Mouse (Mus musculus): ENCODE measurements around the gene Sox12. TPM values are rescaled to one million over a fixed set of nuclear protein-coding genes. Genes with fewer than 3 reads are reported as not detected.

Gene Sox12
- polyA plus RNA-seq, 1 experiment from 2014 or later: 17.8 TPM

DNA sequence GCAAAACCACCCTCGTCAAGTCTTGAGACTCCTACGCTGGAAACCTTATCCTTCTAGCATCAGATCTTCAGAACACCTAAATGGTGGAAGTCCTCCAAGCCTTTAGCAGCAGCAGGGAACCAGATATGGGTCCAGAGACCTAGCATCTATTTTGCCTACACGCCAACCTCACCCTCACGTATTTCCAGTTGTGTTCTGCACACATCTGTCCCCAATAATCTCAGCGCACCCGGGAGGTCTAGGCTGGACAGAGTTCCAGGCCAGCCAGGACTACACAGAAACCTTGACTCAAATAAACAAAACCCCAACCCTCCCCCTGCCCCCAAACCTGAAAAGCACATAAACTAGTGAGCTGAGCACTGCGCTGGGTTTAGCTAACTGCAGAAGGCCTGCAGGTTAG lies 13.6 kb upstream of the Sox12 start:
- WGBS: 1% methylated on average over 7 of the region's 7 CpGs
- Histone ChIP-seq H3K9ac (ENCODE audit: low read length) (peak overlapping the region; percentile 98), H3K4me3 (ENCODE audit: low read depth, low read length) (peak overlapping the region; percentile 96), H3K36me3 (ENCODE audit: control insufficient read depth, insufficient read depth, low read length) (no peaks in the 10 kb centered on the region), H3K27me3 (ENCODE audit: control insufficient read depth, insufficient read depth, low read length) (no peaks in the 10 kb centered on the region), H3K4me1 (ENCODE audit: control insufficient read depth, insufficient read depth, low read length) (peaks cover 33% of the 10 kb centered on the region), H3K4me2 (peak overlapping the region; percentile 83), H3K27ac (ENCODE audit: low read depth, low read length) (peak overlapping the region; percentile 94), H3K9me3 (ENCODE audit: control insufficient read depth, low read length) (peaks cover 7% of the 10 kb centered on the region; the same call in 1 of the 2 replicates)
- ATAC-seq (ENCODE audit: low FRiP score) (peak; percentile 6; the same call in 1 of the 2 replicates), DNase-seq (ENCODE audit: low spot score, missing footprints) (peak; percentile 97)

GRCm38 (mm10) chr2:152410971-152411371 lies 13.1 kb upstream of the Sox12 start:
- Histone ChIP-seq H3K9ac (ENCODE audit: low read length) (peak overlapping the region; percentile 98), H3K4me1 (ENCODE audit: control insufficient read depth, insufficient read depth, low read length) (peaks cover 36% of the 10 kb centered on the region), H3K4me3 (ENCODE audit: low read depth, low read length) (peak overlapping the region; percentile 96; the same call in 1 of the 2 replicates), H3K4me2 (peak overlapping the region; percentile 83), H3K36me3 (ENCODE audit: control insufficient read depth, insufficient read depth, low read length) (no peaks in the 10 kb centered on the region), H3K27me3 (ENCODE audit: control insufficient read depth, insufficient read depth, low read length) (no peaks in the 10 kb centered on the region), H3K27ac (ENCODE audit: low read depth, low read length) (peak overlapping the region; percentile 94), H3K9me3 (ENCODE audit: control insufficient read depth, low read length) (peaks cover 2% of the 10 kb centered on the region; the same call in 1 of the 2 replicates)
- peak; percentile 75 for ATAC-seq (ENCODE audit: low FRiP score)
- 0% methylated on average over 15 of the region's 15 CpGs for WGBS
- DNase-seq (ENCODE audit: low spot score, missing footprints): peak; percentile 98

DNA sequence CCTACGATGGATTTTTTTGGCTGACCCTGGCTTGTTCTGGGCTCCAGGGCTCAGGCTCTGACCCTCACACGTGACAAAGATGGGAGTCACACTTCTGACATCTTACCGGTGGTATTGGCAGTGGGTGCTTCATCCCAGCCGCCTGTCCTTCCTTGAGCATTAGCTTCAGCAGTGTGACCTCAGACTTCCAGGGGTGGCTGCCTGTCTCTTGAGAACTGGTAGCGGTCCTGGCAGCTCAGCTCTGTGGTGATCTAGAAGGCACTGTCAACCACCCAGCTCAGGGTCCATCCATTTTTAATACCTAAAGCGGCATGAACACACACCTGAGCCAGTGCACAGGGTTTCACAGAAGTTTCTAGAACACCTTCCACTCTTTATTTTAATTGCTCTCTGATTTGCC lies 11.9 kb upstream of the Sox12 start:
- H3K9me3 ChIP-seq (ENCODE audit: control insufficient read depth, low read length): no peaks in the 10 kb centered on the region
- 76% methylated on average over 6 of the region's 6 CpGs for WGBS
- H3K4me3 ChIP-seq (ENCODE audit: low read depth, low read length): no peak overlapping the region
- no peak overlapping the region for H3K9ac ChIP-seq (ENCODE audit: low read length)
- DNase-seq (ENCODE audit: low spot score, missing footprints): no peak
- no peaks in the 10 kb centered on the region for H3K36me3 ChIP-seq (ENCODE audit: control insufficient read depth, insufficient read depth, low read length)
- H3K4me1 ChIP-seq (ENCODE audit: control insufficient read depth, insufficient read depth, low read length): peaks cover 33% of the 10 kb centered on the region
- H3K27ac ChIP-seq (ENCODE audit: low read depth, low read length): no peak overlapping the region; the same call in 1 of the 2 replicates
- ATAC-seq (ENCODE audit: low FRiP score): no peak
- no peak overlapping the region for H3K4me2 ChIP-seq
- H3K27me3 ChIP-seq (ENCODE audit: control insufficient read depth, insufficient read depth, low read length): no peaks in the 10 kb centered on the region

DNA sequence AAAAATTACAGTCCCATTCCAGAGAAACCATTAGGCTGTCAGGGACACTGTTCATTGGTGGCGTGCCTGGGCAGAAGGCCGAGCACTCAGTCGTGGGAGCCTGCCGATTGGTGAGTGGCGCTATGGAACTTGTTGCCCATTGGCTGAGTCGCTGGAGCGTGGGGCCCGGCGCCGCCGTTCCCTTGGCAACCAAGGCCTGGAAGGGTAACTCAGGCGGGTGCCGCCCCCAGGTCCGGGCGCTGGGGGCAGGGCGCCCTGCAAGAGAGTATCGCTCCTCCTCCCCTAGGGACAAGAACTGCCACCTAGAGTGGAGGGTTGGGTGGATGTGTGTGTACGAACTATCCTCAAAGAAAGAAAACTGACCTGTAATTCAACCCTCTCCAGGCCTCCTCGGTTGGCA lies 8.3 kb upstream of the Sox12 start:
- peak; percentile 98 for DNase-seq (ENCODE audit: low spot score, missing footprints)
- H3K27me3 ChIP-seq (ENCODE audit: control insufficient read depth, insufficient read depth, low read length): no peaks in the 10 kb centered on the region
- peak; percentile 95 for ATAC-seq (ENCODE audit: low FRiP score)
- peak overlapping the region; percentile 56 for H3K4me2 ChIP-seq
- H3K27ac ChIP-seq (ENCODE audit: low read depth, low read length): peak overlapping the region; percentile 41
- H3K4me1 ChIP-seq (ENCODE audit: control insufficient read depth, insufficient read depth, low read length): peaks cover 19% of the 10 kb centered on the region
- under 1% methylated on average over 19 of the region's 19 CpGs for WGBS
- H3K9me3 ChIP-seq (ENCODE audit: control insufficient read depth, low read length): no peaks in the 10 kb centered on the region
- no peaks in the 10 kb centered on the region for H3K36me3 ChIP-seq (ENCODE audit: control insufficient read depth, insufficient read depth, low read length)
- peak overlapping the region; percentile 23 for H3K4me3 ChIP-seq (ENCODE audit: low read depth, low read length)
- H3K9ac ChIP-seq (ENCODE audit: low read length): peak overlapping the region; percentile 34

DNA sequence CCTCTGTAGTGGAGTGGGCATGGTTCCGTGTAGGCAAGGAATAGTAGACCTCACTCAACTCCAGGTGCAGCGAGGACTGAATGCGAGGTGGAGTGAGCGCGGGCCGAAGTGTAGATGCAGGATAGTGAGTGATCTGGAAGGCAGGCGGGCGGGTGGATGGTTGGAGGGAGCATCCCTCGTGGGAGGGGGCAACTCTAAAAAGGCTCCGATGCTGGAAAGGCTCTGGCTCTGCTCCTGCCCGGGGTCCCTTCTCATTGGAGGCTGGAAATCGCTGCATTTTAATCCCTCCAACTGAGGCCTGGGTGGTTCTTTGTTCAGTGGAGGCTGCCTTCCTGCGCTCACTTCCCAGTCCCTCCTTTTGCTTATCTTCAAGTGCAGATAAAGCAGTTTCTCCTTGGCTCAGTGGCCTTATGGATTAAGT lies 1.3 kb upstream of the Sox12 start:
- ATAC-seq (ENCODE audit: low FRiP score): peak; percentile 15
- under 1% methylated on average over 13 of the region's 13 CpGs for WGBS
- DNase-seq (ENCODE audit: low spot score, missing footprints): no peak

GRCm38 (mm10) chr2:152398691-152399090 lies 828 bp upstream of the Sox12 start:
- no peaks in the 10 kb centered on the region for H3K27me3 ChIP-seq (ENCODE audit: control insufficient read depth, insufficient read depth, low read length)
- peaks cover 34% of the 10 kb centered on the region for H3K4me1 ChIP-seq (ENCODE audit: control insufficient read depth, insufficient read depth, low read length)
- no peaks in the 10 kb centered on the region for H3K9me3 ChIP-seq (ENCODE audit: control insufficient read depth, low read length)
- DNase-seq (ENCODE audit: low spot score, missing footprints) (peak; percentile 99), ATAC-seq (ENCODE audit: low FRiP score) (peak; percentile 75)
- no peaks in the 10 kb centered on the region for H3K36me3 ChIP-seq (ENCODE audit: control insufficient read depth, insufficient read depth, low read length)
- peak overlapping the region; percentile 99 for H3K27ac ChIP-seq (ENCODE audit: low read depth, low read length)
- under 1% methylated on average over 38 of the region's 38 CpGs for WGBS
- peak overlapping the region; percentile 98 for H3K9ac ChIP-seq (ENCODE audit: low read length)
- H3K4me3 ChIP-seq (ENCODE audit: low read depth, low read length): peak overlapping the region; percentile 90
- peak overlapping the region; percentile 92 for H3K4me2 ChIP-seq

More for the DNA sequence above, 1.3 kb upstream of the Sox12 start:
- Histone ChIP-seq H3K27me3 (ENCODE audit: control insufficient read depth, insufficient read depth, low read length) (no peaks in the 10 kb centered on the region), H3K4me2 (peak overlapping the region; percentile 92), H3K36me3 (ENCODE audit: control insufficient read depth, insufficient read depth, low read length) (no peaks in the 10 kb centered on the region), H3K4me3 (ENCODE audit: low read depth, low read length) (peak overlapping the region; percentile 90), H3K27ac (ENCODE audit: low read depth, low read length) (peak overlapping the region; percentile 99), H3K4me1 (ENCODE audit: control insufficient read depth, insufficient read depth, low read length) (peaks cover 30% of the 10 kb centered on the region), H3K9ac (ENCODE audit: low read length) (peak overlapping the region; percentile 98), H3K9me3 (ENCODE audit: control insufficient read depth, low read length) (no peaks in the 10 kb centered on the region)

DNA sequence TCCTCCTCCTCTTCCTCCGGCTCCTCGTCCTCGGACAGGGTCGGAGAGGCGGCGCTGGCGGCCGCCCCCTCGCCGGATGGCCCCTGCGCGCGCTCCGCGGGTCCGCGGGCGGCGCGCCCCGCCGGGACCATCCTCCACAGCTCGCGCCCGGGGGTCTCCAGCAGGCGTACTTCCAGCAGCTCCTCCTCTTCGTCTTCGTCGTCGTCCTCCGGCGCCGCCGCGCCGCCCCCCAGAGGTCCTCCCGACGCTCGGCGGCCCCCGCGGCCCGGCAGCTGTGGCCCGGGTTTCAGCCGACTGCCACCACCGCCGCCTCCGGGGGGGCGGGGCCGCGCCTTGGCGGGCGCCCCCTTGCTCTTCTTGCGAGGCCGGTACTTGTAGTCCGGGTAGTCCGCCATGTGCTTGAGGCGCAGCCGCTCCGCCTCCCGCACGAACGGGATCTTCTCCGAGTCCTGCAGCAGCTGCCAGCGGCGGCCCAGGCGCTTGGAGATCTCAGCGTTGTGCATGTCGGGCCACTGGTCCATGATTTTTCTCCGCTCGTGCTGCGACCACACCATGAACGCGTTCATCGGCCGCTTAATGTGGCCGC lies 766 bp downstream of the Sox12 start:
- Histone ChIP-seq H3K4me3 (ENCODE audit: low read depth, low read length) (peak overlapping the region; percentile 90), H3K4me2 (peak overlapping the region; percentile 92), H3K27me3 (ENCODE audit: control insufficient read depth, insufficient read depth, low read length) (no peaks in the 10 kb centered on the region), H3K9me3 (ENCODE audit: control insufficient read depth, low read length) (no peaks in the 10 kb centered on the region), H3K9ac (ENCODE audit: low read length) (peak overlapping the region; percentile 98), H3K36me3 (ENCODE audit: control insufficient read depth, insufficient read depth, low read length) (no peaks in the 10 kb centered on the region), H3K4me1 (ENCODE audit: control insufficient read depth, insufficient read depth, low read length) (peaks cover 34% of the 10 kb centered on the region), H3K27ac (ENCODE audit: low read depth, low read length) (peak overlapping the region; percentile 99)
- under 1% methylated on average over 68 of the region's 77 CpGs for WGBS
- peak; percentile 13 for ATAC-seq (ENCODE audit: low FRiP score)
- DNase-seq (ENCODE audit: low spot score, missing footprints): peak; percentile 97

DNA sequence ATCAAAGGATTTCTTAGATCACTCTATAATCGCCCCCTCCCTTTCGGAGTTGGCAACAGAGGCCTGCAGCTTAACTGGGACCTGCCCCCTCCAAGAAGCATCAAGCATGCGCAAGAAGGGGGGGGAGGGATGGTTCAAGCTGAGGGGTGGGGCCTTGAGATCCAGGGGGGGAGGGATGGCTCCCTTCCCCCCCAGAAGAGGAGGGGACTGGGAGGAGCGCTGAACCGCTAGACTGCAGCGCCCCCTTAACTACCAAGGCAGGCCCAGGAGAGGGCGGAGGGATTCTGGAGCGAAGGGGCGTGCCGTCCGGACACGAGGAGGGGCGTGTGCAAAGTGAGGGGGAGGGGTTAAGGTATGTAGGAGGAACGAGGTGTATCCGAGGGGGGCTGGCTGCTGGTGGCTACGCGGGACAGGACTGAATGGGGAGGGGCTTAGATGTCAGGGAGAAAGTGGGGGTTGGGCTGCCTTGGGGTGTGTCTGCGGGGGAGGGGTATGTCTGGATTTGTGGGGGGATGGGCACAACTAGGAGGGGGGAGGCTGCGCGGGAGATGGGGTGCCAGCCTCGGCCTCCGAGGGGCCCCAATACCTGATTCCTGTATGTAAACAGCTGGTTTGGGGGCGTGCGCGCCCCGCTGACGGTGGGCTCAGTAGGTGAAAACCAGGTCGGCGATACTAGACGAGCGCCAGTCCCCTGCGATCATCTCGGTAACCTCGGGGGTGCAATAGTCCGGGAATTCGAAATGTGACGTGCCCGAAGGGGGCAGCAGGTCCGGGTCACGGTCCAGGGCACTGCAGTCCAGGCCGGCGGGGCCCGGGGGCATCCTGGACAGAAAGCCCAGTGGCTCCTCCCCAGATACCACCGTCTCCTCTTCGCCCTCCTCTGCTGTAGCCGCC lies 1.5 kb downstream of the Sox12 start:
- Histone ChIP-seq H3K4me3 (ENCODE audit: low read depth, low read length) (peak overlapping the region; percentile 90), H3K9ac (ENCODE audit: low read length) (peak overlapping the region; percentile 98), H3K27ac (ENCODE audit: low read depth, low read length) (peak overlapping the region; percentile 99), H3K36me3 (ENCODE audit: control insufficient read depth, insufficient read depth, low read length) (no peaks in the 10 kb centered on the region), H3K4me2 (peak overlapping the region; percentile 92), H3K9me3 (ENCODE audit: control insufficient read depth, low read length) (no peaks in the 10 kb centered on the region), H3K4me1 (ENCODE audit: control insufficient read depth, insufficient read depth, low read length) (peaks cover 34% of the 10 kb centered on the region), H3K27me3 (ENCODE audit: control insufficient read depth, insufficient read depth, low read length) (no peaks in the 10 kb centered on the region)
- WGBS: under 1% methylated on average over 44 of the region's 46 CpGs
- ATAC-seq (ENCODE audit: low FRiP score) (peak; percentile 65), DNase-seq (ENCODE audit: low spot score, missing footprints) (peak; percentile 99)

All from midbrain, embryonic 11.5 days (tissue).